Mouse (Mus musculus): ENCODE measurements around the gene Snap29.

Snap29 gene

GRCm38 (mm10) chr16:17474761-17475160, 69.0 kb downstream of the Snap29 start:
- DNase-seq = no peak

GRCm38 (mm10) chr16:17475326-17475725, 69.5 kb downstream of the Snap29 start:
- DNase-seq = no peak

DNA sequence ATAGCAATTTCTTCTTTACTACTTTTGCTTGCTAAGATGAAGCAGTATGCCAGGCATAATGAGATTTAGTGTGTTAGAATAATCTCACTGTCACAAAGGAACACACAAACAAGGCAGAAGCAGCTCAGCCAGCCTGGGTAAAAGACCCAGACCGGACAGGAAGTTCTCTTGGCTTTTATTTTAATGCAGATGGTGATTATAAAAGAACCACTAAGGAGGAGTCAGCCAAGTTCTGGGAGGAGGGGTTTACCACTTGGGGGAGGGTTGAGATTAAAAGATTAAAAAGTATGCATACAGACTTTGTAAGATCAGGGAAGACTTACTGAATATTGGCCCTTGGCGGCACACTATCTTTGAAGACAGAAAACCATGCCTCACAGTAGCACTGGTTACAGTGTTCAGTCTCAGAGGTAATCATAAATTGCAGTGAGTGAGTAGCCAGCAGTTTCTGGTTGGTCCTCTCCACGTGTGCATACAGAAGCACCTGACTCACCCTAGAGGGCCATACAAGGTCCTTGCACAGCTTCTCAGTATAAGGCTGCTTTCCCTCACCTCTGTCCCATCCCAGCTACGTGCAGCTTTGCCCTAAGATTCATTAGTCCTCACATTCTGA, 72.7 kb downstream of the Snap29 start:
- DNase-seq = no peak

Data from cerebellum, adult 11 months (tissue).